Mouse (Mus musculus): Measurements from ENCODE around the gene Gm7945.
"Not testable (repeated sequence)": the region's sequence is repeated elsewhere in the genome, so short reads cannot be mapped to it uniquely, and the experiment has no call there.

The Gm7945 gene

GRCm38 (mm10) chr14:41386279-41386678 lies at the start of gene Gm7945:
Gm7945 (minus strand) TSS chr14:41386379.
- not testable (repeated sequence) for DNase-seq (ENCODE audit: low spot score in 2 of 2)

DNA sequence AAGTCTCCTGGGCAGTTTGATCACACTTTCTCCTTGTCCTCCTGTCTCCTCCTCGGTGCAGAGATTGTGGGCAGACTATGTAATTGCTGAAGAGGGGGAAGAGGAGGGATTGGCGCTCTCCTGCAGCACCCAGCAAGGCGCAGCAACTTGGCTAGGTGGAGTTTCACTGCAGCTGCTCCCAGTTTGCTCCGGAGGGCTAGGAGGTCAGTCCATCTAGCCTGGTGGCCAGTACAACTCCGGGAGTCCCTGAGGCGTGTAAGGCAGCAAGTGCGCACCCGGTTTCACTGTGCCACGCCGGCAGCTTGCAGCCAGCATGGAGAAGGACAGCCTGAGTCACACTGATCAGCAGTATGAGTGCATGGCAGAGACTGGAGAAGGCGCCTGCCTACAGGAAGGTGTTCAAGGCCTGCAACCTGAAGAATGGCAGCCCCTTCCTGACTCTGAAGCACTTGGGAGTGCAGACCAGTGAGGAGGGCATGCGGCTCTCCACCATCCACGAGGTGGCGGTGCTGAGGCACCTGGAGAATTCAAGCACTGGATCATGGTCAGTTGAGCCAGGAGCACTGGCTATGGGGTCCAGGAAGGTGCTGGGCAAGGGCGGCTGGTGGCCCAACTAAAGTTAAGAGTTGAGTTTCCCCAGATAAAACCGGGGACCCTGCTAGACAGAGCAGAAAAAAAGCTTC lies 39.4 kb upstream of the Gm7945 start:
- not testable (repeated sequence) for DNase-seq (ENCODE audit: low spot score in 2 of 2)

DNA sequence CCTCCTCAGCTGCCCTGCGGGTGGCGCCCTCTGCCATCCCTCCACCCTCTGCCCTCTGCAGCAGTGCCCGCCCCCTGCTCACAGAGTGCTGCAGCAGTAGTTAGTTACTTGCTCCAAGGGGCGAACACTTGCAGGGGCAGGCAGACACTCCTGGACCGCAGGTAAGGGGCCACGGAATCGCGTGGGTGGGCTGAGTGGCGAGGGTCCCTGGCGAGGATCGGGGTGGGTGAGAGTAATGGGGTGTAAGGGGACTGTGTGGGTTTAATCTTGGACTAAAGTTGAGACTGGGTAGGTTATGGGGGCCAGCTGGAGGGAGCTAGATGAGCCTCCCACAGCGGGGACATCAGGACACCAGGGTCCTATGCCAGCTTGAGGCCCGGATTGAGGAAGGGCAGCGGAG lies 38.5 kb upstream of the Gm7945 start:
- DNase-seq (ENCODE audit: low spot score in 2 of 2) = not testable (repeated sequence)

- not testable (repeated sequence) for DNase-seq (ENCODE audit: low spot score in 2 of 2)
Measured at GRCm38 (mm10) chr14:41408181-41408580, 22.0 kb upstream of the Gm7945 start, which contains the start of gene Gm6482. Gm6482 (minus strand) TSS chr14:41408281.

DNA sequence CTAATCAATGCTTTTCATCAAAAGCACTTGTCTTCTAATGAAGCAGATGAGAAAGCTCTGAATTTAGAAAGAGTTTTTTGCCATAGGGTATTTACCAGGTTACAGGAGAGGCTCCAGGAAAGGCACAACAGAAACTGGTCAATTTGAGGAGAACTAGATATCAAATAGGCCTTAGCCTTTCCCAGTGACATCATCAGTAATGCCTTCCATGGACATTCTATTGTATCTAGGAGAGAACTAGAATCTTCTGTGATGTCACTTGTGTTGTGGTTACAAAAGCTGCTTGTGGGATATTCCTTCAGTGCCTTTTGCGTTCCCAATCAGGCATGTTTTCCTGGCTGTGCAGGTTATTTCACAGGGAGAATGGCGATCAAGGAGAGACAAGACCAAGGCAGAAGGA lies 37.9 kb downstream of the Gm7945 start, which contains the start of gene Gm5798:
Gene Gm5798 (plus strand): TSS at position 301 of the 400 bp plus-strand sequence.
- DNase-seq (ENCODE audit: low spot score in 2 of 2) = not testable (repeated sequence)
